Mouse (Mus musculus) kidney, postnatal 14 days (tissue): Measurements from ENCODE around the gene Gps2.
A peak's percentile ranks its signal among the peaks of the same experiment; 100 is the strongest.

ENCODE experiments used
- DNase-seq: peaks from one replicate; pipeline ENCODE4 v3.0.0; 2022; ENCODE audit warnings: mixed read lengths

Gene Gps2

DNA sequence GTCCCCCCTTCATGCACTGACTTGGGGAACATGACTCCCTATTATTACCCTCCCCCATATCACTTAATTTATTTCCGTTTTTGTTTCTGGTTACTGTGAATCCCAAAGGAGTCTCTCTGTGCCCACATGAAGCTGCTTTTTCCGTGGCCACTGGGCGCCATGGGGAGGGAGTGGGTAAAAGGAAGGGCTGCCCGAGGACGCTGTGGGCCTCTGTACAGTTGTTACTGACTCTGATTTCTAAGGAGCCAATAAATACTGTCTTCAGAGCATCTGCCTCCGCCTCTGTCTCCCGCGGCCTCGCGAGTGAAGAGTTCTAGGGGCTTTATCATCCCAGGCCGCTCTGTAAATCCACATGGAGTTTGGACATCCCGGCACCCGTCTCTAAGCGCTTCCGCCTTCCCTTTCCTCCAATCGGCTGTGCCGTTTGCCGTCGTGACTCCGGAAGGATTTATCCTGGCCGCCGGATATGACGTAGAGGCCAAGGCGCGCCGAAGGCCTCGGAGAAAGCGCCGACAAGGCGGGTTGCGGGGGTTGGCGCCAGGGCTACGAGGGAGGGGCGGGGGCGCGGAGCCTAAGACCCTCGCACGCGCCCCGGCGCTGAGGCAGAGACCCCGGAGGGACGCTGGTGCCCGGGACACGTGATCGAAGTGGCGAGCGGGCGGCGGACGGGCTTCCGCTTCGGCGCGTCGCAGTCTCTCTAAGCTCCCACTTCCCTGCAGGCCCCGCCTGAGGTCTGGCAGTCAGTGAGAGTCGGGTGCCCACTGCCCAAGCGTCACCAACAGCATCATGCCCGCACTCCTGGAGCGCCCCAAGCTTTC is at the start of gene Gps2:
Gps2 (plus strand) TSS at position 335 of the 818 bp plus-strand sequence.
- peak; percentile 95 for DNase-seq

DNA sequence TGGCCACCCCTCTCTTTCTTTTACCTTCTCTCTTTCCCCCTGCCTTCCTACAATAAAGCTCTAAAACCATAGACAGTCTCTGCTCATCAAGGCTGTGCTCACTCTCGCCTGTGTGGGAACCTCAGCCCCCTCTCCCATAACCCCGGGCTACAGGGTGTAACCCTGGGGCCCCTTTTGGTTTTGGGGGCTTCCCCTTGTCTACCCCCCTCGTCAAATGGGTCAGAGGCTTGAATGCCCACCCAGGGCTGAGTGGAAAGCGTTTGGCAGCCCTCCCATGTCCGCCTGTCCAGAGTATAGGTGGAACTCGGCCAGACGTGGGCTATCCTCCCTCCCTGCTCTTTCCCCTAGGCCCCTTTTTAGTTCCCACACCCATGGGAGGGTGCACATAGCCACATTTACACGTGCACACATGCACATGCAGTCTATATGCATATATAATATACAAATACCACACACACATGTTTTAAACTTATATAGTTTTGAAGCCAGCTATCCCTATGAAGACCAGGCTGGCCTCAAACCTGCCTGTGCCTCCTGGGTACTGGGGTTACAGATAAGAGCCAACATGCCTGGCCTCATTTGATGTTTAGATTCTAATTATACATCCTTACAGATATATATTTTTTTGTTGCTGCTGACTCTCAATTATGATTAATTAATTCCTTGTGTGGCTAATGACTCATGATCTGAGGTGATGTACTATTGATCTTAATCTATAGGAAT is 49.4 kb upstream of the Gps2 start:
- DNase-seq = no peak

DNA sequence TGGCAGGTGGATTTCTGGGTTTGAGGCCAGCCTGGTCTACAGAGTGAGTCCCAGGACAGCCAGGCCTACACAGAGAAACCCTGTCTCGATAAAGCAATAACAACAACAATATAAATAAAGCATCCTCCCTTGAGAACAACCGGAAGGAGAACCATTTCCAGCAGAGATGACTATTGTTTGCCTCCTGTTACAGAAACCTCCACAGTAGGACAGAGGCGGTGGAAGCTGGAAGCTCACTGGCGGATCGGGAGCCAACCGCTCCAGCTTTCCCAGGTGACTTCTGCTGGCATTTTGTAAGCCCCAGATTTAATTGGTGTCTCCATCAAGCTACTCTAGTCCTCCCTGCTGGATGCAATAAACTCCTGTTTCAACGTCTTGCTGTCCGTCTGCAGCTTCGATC is 48.1 kb upstream of the Gps2 start:
- DNase-seq = no peak

DNA sequence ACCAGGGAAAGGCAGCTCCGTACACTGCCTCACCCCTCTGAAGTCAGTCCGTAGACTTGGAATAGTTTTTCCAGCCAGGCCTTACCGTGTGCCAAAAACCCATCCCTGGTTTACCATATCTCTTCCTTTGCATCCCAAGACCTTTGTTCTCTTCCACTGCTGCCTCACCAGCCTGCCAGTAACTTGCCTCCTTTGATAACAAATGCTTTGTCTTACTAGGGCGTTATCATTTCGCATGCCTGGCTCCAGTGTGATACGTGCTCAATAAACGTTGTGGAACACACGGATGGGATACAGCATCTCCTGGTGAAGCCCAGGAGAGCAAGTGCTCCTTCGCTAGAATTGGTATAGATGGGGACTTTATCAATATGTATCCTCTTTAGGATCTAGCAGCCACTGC is 46.4 kb upstream of the Gps2 start:
- no peak for DNase-seq

DNA sequence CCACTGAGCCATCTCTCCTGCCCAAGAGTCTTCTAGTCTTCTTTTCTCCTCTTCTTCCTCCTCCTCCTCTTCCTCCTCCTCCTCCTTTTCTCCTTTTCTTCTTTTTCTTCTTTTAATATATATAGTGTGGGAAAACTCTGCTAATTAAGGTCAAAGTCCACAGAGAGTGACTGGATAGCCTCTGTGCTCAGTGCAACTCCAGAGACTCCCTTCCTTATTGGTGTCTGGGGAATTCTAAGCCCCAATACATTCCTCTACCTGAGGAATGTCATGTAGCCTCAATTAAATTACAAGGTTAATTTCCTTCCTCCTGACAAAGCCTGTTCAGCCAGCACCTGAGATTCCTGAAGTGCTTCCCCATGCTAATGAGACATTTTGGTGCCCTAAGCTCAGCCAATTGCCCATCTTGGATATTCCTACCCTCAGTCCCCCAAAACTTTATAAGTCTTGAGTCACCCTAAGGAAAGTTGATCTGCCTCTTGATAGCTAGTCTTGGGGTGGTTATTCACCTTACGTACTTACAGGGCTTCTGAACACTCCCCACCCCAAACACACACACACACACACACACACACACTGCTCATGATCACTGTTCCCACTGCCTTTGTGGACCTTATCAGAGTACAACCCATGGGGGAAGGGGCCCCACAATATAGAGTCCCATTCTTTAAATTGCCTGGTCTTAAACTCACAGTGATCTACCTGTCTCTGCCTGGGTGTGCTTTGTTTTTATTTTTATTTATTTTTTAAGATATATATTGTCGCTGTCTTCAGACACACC is 43.2 kb upstream of the Gps2 start:
- no peak for DNase-seq

DNA sequence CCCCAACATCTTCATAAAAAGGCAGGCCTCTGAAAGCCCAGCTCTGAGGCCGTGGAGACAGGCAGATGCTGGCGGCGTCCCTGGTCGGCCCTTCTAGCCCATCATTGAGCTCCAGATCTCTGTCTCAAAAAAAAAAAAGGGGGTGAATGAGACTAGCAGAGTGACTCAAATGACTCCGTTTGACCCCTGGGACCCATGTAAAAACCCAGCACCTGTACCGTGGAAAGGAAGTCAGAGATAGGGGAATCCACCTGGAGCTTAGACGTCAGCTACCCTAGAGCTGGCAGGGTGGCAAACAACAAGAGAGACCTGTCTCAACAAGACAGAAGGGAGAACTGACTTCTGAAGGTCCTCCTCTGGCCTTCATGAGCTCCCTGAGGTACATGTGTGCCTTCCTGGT is 41.9 kb upstream of the Gps2 start:
- no peak for DNase-seq

DNA sequence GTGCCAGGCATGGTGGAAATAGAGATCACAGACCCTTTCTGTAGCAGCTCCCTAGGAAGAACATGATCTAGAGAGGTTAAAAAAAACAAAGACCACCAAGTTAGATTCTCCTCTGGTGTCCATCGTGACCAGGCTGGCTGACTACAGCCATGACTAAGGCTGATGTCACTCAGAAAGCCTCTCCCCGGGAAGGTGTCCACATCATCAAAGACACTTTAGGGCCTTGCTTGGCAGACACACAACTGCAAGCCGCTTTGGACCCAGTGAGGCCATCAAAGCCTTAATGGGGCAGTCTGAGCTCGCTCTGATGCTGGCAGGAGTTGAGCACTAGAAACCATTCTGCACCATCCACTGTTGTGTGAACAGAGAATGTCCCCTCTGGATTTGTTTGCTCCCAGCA is 41.2 kb upstream of the Gps2 start:
- DNase-seq = no peak

DNA sequence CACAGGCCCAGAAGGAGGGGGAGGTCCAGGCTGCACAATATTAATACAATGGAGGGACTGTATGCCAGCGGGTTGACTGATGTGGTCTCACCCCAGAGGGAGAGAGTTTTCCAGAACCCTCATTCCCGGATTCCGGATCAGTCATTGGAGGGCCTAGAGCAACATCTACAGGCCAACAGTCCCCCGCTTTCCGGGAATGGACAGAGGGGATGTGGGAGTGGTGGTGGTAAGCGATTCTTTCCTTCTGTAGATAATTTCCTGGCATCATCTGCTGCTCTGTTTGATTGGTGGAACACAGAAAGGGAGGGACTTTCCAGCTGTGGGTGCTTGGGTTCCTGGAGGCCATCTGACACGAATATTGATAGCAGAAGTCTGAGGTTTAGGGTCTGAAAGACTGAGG is 37.5 kb upstream of the Gps2 start:
- DNase-seq = peak; percentile 74

DNA sequence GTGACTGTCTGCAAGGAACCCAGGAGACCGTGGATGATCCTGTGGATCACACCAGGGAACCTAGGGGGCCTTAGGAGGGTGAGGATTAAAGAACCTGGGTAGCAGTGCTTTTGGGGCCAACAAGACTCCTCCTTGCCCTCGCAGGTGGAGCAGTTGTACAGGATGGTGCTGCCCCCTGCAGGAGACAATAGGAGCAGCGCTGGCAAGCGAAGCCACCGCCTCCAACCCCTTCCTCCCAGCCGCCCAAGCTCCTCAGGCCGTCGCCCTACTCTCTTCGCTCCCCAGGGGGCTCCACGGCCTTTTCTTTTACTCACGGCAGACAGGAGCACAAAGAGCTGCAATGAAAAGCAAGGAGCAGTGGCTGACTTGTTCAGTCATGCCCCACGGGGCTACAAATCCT is 36.8 kb upstream of the Gps2 start:
- DNase-seq = peak; percentile 90

DNA sequence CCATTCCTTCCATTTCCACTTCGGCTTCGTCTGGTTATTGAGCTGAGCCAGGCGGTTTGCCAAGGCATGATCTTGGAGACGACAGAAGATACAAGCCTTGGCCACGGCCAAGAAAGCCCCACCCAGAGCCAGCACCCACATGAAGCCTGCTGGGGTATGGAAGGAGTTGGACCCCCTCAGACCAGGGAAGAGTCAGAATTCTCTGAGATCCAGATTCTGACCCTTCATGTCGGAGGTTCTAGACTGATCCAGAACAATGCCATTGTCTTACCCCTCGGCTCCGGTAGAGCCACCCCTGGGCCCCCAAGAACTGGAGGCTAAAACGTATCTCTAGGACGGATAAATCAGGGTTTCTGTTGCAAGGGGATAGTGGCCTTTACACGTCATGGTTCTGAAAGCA is 35.8 kb upstream of the Gps2 start, which contains the start of gene Tmem95:
Tmem95 (minus strand) TSS at position 141 of the 400 bp plus-strand sequence.
- peak; percentile 8 for DNase-seq

DNA sequence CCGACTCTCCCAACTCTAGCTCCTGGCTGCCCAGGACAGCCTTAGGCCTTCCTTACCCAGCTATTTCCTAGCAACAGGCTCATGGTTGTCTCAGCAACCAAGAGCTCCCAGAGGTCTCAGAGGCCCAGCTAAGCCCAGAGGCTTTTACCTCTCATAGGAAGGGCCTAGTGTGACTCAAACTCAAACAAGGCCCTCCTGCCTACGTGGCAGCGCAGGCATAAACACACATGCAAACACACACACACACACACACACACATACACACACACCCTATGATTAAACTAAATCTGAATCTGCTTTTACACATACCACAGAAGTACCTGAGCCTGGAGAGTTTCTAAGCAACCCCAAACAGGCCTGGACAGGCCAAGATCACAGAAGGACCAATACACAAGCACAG is 35.3 kb upstream of the Gps2 start:
- DNase-seq = no peak

DNA sequence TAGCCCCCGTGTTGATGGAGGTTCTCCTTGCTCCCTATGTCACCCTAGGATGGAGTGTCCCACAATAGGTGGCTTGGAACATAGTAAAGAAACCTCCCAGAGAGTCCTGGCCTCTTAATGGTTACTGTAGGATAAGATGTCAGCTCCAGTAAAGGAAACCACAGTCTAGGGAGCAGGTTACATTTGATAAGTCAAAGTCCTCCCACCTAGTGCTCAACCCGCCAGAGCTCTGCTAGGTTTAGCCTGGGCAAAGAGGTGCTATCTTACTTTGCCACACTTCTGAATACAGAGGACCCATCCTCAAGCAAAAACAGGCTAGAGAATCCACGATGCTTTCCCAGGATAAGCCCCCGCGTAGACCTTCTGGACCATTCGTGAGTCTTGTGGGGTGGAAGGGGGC is 34.7 kb upstream of the Gps2 start:
- DNase-seq = no peak

DNA sequence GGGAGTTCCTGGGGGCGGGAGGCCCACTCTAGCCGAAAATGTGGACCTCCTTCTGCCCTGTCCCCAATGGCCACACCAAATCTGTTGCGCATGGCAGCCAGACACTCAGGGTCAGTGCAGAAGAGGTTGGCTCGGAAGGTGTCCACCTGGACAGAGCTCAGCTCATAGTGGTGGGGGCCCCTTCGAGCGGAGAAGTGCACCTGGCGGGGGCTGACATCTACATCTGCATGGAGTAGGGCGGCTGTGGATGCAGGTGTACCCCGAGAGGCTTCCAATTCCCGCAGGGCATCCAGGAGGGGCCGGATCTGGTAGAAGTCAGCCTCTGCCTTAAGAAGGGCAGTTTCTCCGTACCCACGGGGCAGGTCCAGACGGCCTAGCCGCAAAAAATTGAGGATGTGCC is 34.0 kb upstream of the Gps2 start:
- DNase-seq = no peak

DNA sequence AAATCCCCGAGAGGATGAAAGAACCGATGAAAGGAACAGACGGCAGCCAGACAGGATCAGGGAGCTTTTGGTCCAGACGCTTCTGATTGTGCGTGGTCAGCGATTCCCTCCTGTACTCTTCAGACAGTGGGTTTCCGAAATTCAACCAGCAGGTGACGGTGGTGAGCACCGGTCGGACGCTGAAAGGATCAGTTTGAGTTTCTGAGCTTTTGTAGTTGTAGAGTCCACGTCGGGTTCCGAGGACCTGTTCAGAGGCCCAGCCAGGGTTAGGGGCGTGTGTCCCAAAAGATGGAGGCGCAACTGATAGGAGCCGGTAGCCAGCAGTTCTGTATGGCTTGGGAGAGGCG is 33.2 kb upstream of the Gps2 start:
- peak; percentile 86 for DNase-seq

DNA sequence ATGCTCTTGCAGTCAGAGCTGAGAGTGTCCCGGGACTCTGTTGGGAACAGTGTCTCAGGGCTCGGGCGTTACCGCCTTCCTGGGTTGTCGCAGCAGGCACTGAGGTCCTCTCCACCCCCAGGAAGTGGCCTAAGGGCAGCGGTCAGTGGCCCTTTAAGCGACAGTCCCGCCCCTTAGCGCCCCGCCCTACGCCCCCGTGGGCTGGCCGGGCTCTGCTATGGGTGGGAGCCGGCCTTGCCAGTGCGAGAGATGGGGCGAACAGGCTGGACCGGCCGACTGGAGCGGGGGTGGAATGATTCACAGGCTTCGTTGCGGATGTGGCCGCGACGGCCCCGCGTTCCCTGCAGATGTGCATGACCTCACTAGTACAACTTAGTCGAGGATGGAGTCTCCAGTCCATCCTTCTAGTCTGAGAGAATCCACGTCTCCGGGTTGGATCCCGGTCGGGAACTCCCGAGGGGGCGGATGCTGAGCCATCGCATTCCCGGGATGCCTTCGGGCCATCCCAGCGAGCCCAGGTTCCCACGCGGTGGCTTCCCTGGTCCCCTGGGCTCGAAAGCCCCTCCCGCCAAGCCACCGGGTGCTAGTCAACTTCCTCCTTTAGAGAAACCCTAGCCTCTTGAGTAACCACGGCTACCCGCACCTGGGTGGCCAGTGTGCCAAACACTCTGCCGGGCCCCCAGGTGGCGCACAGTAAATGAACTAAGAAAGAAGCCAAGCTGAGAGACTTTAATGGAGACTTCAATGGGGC is 32.7 kb upstream of the Gps2 start, which contains the start of gene Kctd11:
Kctd11 (minus strand) TSS at position 554 of the 751 bp plus-strand sequence.
- DNase-seq = peak; percentile 95

DNA sequence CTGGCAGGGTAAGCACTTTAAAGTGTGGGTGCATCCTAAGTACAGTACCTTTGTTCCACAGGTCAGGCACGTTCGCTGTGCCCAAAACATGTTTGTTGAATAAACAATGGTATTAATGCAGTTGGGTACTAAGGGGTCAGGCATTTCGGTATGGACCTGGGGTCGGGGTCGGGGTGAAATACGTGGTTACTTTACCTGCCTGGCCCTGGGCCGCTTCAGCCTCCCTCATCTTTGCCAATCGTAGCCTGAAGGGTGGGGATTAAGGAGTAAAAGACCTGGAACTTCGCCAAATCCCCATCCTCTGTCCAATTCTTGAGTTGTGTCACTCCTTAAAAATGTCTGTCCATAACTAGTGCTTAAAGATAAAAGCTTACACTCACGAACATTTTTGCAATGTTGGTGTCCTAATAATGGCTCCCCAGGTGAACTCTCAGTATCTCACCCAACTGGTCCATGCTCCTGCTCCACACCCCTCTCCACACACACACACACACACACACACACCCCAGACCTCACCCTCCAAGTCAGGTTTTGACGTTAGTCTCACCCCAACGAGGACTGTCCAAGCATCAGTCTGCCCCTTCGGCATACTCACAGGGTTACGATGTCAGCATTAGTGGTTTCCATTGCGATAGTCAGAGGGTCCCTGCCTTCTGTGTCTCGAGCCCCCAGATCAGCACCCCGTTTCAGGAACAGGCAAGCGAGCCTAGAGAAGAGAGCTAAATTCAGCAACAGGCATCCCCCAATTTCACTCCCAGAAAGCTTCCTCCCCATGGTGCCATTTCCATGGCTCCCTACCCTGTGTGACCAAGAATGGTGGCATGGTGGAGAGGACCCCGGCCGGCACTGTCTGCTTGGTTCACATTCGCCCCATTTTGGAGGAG is 31.7 kb upstream of the Gps2 start:
- no peak for DNase-seq

DNA sequence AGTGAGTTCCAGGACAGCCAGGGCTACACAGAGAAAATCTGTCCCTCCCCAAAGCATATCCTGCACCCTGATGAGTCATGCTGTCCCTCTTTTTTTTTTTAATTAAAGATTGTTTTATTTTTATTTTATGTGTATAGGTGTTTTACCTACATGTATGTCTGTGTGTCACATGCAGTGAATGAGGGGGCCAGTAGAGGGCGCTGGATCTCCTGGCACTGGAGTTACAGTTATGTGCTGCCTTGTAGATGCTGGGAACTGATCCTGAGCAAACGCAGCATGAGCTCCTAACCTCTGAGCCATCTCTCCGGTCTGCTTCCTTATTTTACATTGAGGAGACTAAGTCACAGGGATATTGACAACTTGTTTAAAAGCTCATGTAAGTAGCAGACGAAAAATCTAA is 30.6 kb upstream of the Gps2 start:
- peak; percentile 38 for DNase-seq

DNA sequence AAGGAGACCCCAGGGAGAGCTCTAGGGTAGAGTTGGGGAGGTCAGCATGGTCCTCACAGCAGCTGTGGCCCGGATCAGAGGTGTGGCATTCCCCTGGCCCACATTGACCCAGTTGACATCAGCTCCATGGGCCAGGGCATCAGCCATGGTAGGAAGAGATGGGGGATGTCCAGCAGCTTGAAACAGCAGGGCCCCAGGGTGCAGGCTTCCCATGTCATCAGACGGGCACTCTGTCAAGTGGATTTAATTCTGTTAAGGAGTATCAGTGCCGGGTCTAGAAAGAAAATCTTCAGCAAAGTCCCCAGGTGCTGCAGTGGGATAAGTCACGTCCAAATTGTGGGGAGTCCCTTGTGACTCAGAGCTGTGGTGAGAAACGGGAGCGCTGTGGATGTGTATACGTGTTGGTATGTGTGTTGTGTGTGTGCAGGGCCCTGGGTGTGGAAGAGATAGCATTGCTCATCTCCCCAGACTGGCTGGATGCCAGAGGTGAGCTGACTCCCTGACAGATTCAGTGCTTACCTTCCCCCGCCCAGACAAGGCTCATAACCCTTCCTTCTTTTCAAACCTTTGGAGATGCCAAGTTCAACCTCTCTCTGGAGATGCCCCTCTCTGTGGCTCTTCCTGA is 30.0 kb upstream of the Gps2 start:
- peak; percentile 44 for DNase-seq

DNA sequence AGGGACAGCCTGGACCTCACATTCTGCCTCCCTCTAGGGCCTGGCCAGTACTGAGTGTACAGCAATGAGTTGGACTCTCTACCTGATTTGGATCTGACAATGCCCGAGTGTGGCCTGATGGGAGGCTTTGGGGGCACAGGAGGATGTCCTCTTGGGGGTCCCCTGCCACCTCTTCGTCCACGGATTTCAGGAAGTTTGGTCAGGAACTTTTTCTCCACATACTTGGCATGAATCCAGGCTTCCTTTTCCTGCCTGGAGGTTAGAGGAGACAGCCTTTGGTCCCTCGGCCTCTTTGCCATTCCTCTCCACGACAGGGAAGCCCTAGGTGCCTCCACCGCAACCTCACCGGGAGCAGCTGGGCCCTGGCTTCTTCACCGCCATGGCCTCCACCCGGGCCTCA is 29.4 kb upstream of the Gps2 start:
- DNase-seq = peak; percentile 54

DNA sequence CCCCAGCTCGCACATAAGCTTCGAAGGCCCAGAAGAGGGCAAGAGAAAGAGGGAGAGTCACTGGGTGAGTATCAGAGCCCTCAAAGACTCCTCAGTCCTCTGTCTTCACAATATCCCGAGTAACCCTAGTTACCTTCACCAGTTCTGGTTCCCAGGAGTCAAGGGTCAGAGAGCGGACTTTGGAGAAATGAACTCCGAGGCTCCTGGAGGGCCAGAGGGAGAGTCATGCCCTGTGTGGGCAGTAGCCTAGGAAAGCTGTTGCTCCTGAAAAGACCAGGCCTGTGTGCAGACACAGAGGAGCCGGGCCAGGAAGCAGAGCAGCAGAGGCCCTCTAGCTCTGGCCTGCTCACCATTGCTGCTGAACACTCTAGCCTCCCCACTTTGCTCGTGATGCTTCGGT is 29.0 kb upstream of the Gps2 start:
- DNase-seq = no peak
